Mouse (Mus musculus): ENCODE data around the gene Shb.

Gene Shb

GRCm38 (mm10) chr4:45532375-45532774 is at the start of gene Shb:
TSS of gene Shb (minus strand) at chr4:45532470.
- DNase-seq: peak; percentile 63

GRCm38 (mm10) chr4:45581095-45581494 is 48.8 kb upstream of the Shb start:
- DNase-seq: no peak

DNA sequence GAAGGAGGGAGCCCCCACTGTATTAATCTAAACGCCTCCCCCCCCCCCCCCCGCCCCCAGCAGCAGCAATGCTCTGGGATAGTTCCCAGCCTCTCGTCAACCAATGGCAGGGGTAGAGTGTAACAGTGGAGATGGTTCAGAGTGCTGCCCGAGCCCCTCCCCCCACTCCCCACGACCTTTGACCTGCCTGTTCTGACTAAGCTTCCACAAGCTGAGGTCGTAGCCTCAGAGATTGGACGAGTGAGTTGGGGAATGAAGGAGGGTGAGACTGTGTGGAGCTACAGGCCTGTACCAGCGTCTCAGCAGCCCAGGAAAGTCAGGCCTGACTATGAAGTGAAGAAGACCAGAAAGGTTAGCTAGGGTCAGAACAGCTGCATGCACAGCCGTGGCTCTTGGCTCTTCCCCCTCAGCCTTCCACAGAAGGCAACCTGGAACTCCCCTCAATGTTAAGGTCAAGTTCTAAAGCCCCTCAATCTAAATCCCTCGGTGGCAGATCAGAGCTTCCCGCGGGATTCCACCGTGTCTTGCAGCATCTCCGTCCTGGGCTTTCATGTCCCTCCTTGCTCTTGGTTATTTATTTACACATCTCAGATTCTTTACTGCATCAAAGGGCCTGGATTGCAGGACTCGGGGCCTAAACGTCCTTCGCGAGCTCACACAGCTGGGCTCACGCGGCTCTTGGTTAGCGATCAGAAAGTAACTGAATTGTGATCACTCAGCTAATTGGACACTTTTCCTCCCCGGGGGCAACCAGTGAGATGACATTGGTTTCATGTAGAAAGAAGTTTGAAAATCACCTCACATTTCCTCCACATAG is 46.5 kb upstream of the Shb start:
- no peak for DNase-seq

GRCm38 (mm10) chr4:45577631-45578030 is 45.4 kb upstream of the Shb start:
- no peak for DNase-seq

DNA sequence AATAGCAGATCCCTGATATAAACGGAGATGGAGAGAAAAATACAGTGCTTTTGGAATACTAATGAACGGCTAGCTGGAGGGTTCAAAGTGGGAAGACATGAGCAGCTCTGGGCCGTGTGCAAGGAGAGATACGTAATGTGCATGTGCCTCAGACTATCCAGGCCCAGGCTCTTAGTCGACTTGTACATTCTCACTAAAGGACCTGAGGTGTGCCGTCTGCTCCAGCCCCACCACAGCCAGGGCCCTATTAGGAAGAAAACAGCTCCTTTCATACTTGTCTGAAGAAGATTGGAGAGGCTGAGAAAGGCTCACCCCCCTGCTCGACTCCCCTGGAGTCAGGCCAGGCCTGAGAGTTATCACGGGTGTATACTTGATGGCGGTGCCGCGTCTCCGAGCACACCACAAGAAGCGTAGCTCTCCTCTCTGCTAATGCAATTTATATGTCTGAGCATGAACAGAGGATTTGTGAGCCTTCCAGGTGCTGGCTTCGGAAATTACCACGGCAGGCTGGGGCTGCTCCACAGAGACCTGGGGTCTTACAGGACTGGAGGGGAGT is 42.4 kb upstream of the Shb start:
- no peak for DNase-seq

DNA sequence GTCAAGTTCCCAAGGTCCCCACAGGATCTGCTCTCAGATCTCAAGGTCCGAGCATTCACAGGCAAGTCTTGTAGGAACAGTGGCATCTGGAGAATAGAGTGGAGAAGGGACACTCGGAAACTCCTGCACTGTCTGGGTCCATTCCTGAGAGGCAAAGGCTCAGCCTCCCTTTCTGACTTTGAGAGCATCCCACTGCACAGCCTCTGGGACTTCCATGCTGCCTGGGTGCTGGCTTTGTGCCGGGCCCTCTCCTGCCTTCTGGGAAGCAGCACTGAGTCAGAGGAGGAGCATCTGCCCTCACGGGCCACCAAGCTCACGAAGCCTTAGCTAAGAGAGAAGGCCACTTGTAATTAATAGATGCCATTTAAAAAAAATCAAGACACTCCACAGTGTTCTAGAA is 37.3 kb upstream of the Shb start:
- no peak for DNase-seq

DNA sequence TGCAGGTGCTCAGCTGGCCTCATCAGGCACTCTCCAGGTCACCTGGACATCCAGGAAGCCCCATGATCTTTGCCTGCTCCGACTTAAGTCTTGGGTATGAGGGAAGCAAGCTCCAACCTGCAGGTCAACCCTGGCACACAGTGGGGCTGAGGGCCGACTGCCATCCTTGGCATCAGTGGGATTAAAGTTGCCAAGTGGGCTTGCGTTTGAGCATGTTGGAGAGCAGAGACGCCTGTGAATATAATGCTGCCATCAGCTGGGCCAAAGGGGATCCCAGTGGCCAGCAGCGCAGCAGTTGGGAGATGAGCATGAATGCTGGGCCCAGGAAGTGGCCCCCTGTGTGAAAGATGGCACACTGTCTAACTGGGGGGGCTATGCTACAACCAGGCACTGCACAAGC is 25.9 kb upstream of the Shb start:
- no peak for DNase-seq

DNA sequence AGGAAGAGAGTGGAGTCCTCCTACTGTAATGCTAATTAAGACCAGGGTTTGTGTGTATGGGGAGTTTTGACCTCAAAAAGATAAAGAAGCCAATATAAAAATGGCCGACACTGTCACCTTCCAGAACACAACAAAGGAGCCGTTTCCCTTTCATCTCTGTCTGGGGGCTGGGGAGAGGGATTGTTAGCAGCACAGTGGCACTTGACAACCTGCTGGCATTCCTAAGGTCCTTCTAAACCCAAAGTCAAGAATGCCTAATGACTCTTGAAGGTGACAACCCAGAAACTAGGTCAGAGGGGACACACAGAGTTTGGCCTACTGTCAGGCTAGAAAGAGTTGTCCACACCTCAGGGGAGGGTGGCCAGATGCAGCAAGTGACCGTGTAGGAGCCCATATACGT is 20.3 kb upstream of the Shb start:
- DNase-seq: no peak

DNA sequence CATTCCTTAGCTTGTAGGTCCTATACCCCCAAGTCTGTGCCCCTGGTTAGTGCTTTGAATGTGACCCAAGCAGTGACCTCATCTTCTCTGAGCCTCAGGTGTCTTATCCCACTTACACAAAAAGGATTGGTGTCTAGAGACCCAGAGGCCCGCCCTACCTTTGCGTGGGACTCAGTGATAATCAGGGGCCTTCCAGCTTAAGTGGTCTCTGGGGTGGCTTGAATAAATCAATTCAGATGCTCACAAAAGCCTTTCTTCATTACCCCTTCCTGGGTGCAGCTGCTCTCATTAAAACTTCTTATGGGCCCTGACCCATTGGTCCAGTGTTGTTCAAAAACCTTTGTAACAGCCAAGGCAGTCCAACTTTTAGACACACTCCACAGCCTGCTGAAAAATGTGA is 18.7 kb upstream of the Shb start:
- no peak for DNase-seq

DNA sequence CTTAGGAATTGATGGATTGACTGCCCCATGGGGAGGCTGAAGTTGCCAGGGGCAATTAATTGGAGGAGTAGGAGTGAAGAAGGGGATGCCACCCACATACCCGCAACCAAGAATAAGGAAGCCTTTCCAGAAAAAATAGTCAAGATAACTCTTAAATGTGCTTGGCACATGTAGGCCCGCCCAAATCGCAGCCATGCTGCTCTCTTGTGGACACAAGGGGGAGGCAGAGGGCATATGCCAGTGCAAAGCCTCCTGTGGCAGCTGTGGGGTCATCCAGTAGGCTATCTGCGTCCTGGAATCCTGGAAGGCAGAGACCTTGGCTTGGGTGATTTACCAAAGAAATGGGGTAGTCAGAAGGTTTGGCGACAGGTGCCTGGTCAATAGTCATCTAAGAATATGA is 17.2 kb upstream of the Shb start:
- DNase-seq: peak; percentile 50

- DNase-seq: no peak
Observed at GRCm38 (mm10) chr4:45545851-45546250, 13.6 kb upstream of the Shb start.

- no peak for DNase-seq
Observed at GRCm38 (mm10) chr4:45543481-45544051, 11.3 kb upstream of the Shb start.

- peak; percentile 94 for DNase-seq
Observed at GRCm38 (mm10) chr4:45540151-45540933, 8.1 kb upstream of the Shb start.

GRCm38 (mm10) chr4:45539187-45539586 is 6.9 kb upstream of the Shb start:
- DNase-seq: no peak

DNA sequence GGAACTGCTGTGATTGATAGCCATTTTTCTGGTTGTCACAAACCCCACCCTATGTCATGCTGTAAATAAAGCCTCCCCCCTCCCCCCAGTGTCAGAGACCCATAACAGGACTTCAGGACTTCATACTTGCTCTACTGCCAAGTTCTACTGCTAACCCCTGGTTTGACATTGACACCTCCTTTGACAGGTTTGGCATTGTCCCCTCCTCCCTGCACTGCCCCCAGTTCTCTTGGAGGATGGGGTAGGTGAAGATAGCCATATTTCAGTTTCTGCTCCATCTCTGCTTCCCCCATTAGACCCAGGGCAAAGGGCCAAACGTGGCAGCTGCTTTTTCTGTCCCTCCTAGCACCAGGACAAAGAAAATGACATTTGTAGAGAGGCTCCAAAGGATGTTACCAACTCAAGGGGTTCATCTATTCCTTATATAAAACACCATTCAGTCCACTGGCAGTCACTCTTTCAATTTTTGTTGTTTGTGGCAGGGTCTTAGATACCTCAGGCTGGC is 1.2 kb upstream of the Shb start:
- DNase-seq: no peak

GRCm38 (mm10) chr4:45530662-45531542 is 1.4 kb downstream of the Shb start:
- peak; percentile 94 for DNase-seq

- DNase-seq: peak; percentile 62
Observed at GRCm38 (mm10) chr4:45529986-45530597, 2.2 kb downstream of the Shb start.

DNA sequence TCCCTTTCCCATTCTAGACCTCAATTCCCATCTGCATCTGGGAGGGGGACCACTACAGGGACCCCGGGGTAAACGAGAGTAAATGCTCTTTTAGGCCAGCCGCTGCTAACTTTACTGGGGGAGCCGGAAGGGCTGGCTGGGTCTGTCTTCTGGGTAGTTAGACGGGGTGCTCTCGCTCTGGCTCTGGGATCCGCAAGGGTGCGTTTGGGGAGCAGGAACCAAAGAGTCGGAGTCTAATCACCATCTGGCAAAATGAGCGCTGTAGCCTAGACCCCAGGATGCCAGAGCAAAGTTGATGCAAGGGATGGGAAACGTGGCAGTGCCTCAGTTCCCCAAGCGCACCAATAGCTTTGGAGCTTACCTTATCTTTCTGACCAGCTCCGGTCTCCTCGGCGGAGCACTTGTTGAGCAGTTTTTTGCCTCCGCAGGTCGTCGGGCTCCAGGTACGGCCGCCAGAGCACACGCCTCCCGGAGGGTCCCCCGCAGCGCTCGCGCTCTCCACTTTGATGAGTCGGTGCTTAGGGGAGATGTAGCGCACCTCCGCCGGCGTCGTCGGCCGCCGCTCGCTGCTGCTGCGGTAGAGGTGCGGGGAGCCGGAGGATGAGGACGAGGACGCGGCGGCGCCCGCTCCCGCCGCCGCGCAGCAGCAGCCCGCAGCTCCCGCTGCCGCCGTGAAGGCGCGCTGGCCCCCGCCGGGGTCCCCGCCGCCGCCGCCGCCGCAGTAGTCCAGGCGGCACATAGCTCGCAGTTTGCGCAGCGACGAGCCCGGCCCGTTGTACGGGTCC is 2.9 kb downstream of the Shb start:
- DNase-seq: no peak

GRCm38 (mm10) chr4:45528355-45529198 is 3.7 kb downstream of the Shb start:
- no peak for DNase-seq
